Mouse (Mus musculus) forebrain, postnatal 0 days (tissue): Measurements from ENCODE around the gene Slc25a11. TPM values are rescaled to one million over a fixed set of nuclear protein-coding genes. Genes with fewer than 3 reads are reported as not detected.

Experiments used
- ATAC-seq: fragments of 200-750 bp; cut with Nextera tagmentation; 2 replicates; pipeline ENCODE4 v1.8.0; 2017; ENCODE audit warnings: mild to moderate bottlenecking, moderate library complexity
- DNase-seq: peaks from one replicate; pipeline ENCODE4 v3.0.0-alpha.2; 2015
- H3K27ac ChIP-seq: fragments of 300-500 bp; sonication (generic); 2 replicates; pipeline ENCODE4 v1.5.1; 2014; ENCODE audit warnings: low read depth, mild to moderate bottlenecking, antibody characterized with exemption, low read length, moderate library complexity, mixed read lengths
- H3K27me3 ChIP-seq: fragments of 300-500 bp; sonication (generic); 2 replicates; pipeline ENCODE4 v1.6.1; 2014; ENCODE audit warnings: mild to moderate bottlenecking, low read length, mixed read lengths; ENCODE audit not compliant: insufficient read depth
- H3K36me3 ChIP-seq: fragments of 300-500 bp; sonication (generic); 2 replicates; pipeline ENCODE4 v1.6.1; 2014; ENCODE audit warnings: mild to moderate bottlenecking, moderate library complexity; ENCODE audit not compliant: insufficient read depth
- H3K4me1 ChIP-seq: fragments of 300-500 bp; sonication (generic); 2 replicates; pipeline ENCODE4 v1.6.1; 2014; ENCODE audit warnings: antibody characterized with exemption; ENCODE audit not compliant: insufficient read depth
- H3K4me2 ChIP-seq: fragments of 300-500 bp; sonication (generic); 2 replicates; pipeline ENCODE4 v1.6.1; 2014; ENCODE audit warnings: low read depth, mild to moderate bottlenecking, moderate library complexity
- H3K4me3 ChIP-seq: fragments of 300-500 bp; sonication (generic); 2 replicates; pipeline ENCODE4 v1.5.1; 2014; ENCODE audit warnings: low read depth, low read length, mixed read lengths
- H3K9ac ChIP-seq: fragments of 300-500 bp; sonication (generic); 2 replicates; pipeline ENCODE4 v1.6.1; 2014; ENCODE audit warnings: mild to moderate bottlenecking
- H3K9me3 ChIP-seq: fragments of 300-500 bp; sonication (generic); 2 replicates; pipeline ENCODE4 v1.6.1; 2016; ENCODE audit warnings: low read length
- CTCF ChIP-seq: sonication (generic); IDR thresholded peaks from 2 replicates; pipeline ENCODE4 v1.5.1; 2016; ENCODE audit warnings: antibody characterized with exemption, control low read depth, low read depth
- WGBS: fragments of 180-500 bp; shearing (Covaris S2); extraction: QIAGEN DNeasy Blood & Tissue Kit; methylation state at CpG from one replicate; pipeline ENCODE4 v1.1.7; 2014; 5-methylcytosine and 5-hydroxymethylcytosine counted together
- polyA plus RNA-seq: library from polyadenylated mRNA; unstranded; fragments of >200 nt; fragmentation: Nextera tagmentation; extraction: Ambion mirVana; gene quantifications from 2 replicates; pipeline ENCODE4 v1.2.1, GENCODE M21; 2015
- total RNA-seq: library from RNA; depleted of rRNA; stranded (reverse); fragments of >200 nt; gene quantifications from 2 replicates; pipeline ENCODE4 v1.2.3, GENCODE M21; 2014; rRNA removed

The Slc25a11 gene
- total RNA-seq (133 and 134 TPM in 2 replicates), polyA plus RNA-seq (151 and 160 TPM in 2 replicates)

DNA sequence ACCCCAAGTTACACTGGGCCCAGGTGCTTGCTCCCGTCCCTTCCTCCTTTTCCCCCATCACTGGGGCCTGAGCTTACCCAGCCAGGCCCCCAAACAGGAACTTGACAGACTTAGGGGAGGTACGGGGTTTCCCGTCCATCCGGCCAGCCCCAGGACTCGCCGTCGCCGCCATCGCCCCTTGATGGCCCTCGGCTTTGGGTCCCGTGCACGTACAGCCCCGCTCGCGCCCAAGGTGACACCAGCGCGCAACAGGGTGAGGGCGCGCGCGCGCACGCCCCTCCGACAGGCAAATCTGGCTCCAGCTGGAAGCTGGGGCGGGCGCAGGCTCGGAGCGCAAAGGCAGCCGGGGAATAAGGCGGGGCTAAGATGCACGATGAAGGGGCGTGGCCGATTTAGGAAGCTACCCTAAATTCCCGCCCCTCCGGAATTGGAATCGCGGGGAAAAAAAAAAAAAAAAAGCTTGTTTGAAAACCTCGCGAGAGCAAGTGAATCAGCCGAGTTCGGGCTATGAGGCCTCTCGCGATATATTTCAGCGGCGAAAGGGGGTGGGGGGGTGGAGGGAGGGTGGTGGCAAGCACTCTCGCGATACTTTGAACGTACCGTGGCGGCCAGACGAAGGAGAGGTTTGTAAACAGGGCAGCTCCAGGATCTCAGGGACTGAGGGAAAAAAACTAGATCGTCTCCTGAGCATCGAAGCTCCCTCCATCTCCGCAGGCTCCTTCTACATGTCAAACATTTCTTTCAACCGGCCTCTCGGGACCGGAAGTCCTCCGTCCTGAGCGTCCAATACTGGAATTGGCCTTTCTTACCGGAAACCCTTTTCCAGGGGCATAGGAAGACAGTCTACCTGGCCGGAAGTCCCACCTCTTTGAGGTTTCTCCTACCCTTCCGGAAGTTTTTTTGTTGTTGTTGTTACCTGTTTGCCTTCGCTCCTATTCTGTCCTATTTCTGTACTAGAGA, at the start of gene Slc25a11, which contains the start of gene Rnf167:
Gene Slc25a11 (minus strand): TSS at position 789 of the 960 bp plus-strand sequence.
Gene Rnf167 (plus strand): TSS at position 545 of the 960 bp plus-strand sequence.
- peak within 1 kb of the TSS; percentile 92 for H3K9ac ChIP-seq
- H3K4me3 ChIP-seq: peak within 1 kb of the TSS; percentile 69
- H3K9me3 ChIP-seq: no peaks in the 10 kb centered on the region
- peak; percentile 38 for TF ChIP-seq CTCF
- peak within 1 kb of the TSS; percentile 94 for H3K27ac ChIP-seq
- peaks cover 48% of the 10 kb centered on the region for H3K36me3 ChIP-seq
- peak within 1 kb of the TSS; percentile 88 for H3K4me2 ChIP-seq
- peaks cover 18% of the 10 kb centered on the region for H3K4me1 ChIP-seq
- under 1% methylated on average over 63 of the region's 63 CpGs for WGBS
- peak; percentile 95 for ATAC-seq
- DNase-seq: peak; percentile 99
- H3K27me3 ChIP-seq: no peaks in the 10 kb centered on the region

DNA sequence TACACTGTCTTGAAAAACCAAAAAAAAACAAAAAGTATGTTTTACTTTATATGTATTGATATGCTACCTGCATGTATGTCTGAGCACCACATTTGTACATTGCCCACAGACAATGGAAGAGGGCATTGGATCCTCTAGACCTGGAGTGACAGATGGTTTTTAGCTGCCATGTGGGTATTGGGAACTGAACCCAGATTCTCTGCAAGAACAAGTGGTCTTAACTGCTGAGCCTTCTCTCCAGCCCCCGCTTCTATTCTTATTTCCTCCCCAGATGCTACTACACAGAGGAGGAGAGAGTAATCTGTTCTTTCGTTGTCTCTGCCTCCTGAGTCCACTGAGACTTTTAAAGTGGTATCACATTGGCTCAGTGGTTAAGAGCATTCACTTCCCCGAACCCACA, 46.2 kb upstream of the Slc25a11 start:
- Histone ChIP-seq H3K4me3 (no peak overlapping the region), H3K9me3 (no peaks in the 10 kb centered on the region), H3K4me1 (0 out of 2 replicates have a peak, but pooled peaks cover 8% of the 10 kb centered on the region), H3K36me3 (no peaks in the 10 kb centered on the region), H3K27me3 (no peaks in the 10 kb centered on the region), H3K4me2 (no peak overlapping the region), H3K27ac (no peak overlapping the region), H3K9ac (no peak overlapping the region)
- ATAC-seq (no peak), DNase-seq (no peak)
- TF ChIP-seq CTCF: no peak
- WGBS: 68% methylated on average over 3 of the region's 3 CpGs

DNA sequence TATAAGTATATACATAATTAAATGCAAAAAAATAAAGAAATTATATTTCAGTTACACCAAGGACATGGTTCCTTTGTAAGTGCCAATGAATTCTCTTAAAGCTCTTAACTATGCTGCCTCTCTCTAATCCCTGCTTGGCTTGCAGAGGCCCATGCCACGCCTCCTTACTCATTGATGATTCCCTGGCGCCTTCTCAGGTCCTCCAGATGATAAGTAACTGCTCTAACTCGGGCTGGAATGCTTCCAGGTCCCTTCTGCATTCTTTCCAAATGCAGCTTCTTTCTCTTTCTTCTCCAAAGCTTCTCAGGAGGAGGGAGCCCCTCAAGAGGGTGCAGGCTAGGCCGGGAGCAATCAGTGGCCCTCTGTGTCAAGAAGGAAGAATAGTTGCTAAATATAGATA, 42.3 kb upstream of the Slc25a11 start:
- H3K27me3 ChIP-seq: no peaks in the 10 kb centered on the region
- H3K27ac ChIP-seq: no peak overlapping the region
- no peaks in the 10 kb centered on the region for H3K9me3 ChIP-seq
- no peak for TF ChIP-seq CTCF
- DNase-seq (no peak), ATAC-seq (no peak)
- H3K4me1 ChIP-seq: peaks cover 21% of the 10 kb centered on the region; the same call in 1 of the 2 replicates
- WGBS: 41% methylated on average over 4 of the region's 4 CpGs
- H3K4me3 ChIP-seq: no peak overlapping the region
- peaks cover 5% of the 10 kb centered on the region for H3K36me3 ChIP-seq
- H3K9ac ChIP-seq: no peak overlapping the region
- H3K4me2 ChIP-seq: no peak overlapping the region

DNA sequence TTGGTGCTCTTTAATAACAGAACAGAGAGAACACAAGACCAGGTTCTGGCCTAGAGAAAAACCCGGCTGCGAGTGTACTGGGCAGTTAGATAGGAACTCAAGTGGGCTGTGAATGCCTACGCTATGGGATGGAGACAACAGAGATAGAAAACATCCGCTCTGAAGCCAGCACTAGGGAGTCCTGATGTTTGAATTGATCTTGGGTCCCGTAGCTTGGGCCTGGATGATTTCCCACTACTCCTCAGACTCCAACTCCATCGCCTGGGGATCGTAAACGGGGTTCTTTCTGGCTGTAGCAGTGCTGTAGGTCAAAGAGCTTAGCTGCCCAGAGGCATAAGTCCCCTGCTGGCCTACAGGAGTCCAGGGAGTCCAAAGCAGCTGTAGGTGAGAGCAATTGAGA, 41.1 kb upstream of the Slc25a11 start:
- Histone ChIP-seq H3K9ac (peak overlapping the region; percentile 93), H3K9me3 (no peaks in the 10 kb centered on the region), H3K4me1 (peaks cover 21% of the 10 kb centered on the region; the same call in 1 of the 2 replicates), H3K4me2 (peak overlapping the region; percentile 90), H3K27ac (peak overlapping the region; percentile 87), H3K36me3 (peaks cover 16% of the 10 kb centered on the region), H3K27me3 (no peaks in the 10 kb centered on the region), H3K4me3 (peak overlapping the region; percentile 91)
- WGBS: 10% methylated on average over 8 of the region's 8 CpGs
- DNase-seq: no peak
- TF ChIP-seq CTCF: no peak
- no peak for ATAC-seq

DNA sequence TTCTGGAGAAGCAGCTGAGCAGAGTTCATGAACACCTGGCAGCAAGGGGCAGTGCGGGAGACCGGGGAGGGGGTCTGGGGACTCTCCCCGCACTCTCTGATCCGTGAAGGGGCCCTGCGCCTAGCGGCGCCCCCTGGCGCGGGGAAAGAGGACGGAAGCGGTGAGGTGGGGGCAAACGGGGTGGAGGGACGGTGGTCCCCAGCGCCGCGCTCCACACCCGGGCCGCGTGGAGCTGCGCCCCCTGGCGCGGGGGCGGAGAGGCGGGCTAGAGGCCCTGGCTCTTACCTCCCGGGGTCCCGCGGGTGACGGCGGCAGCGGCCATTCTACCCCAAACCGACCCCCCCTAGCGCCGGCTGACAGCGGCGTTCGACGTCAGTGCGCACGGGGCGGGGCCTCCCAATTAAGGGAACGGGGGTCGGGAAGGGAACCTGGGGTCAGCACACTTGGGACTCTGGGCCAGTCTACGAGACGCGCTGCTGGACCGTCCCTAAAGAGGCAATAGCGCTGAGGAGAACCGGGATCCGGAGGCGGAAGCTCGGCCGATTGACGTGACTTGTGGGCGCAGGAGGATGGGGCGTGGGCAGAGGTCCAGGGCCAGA, 40.4 kb upstream of the Slc25a11 start, which contains the start of gene Camta2:
Gene Camta2 (minus strand): TSS at position 505 of the 599 bp plus-strand sequence.
- no peaks in the 10 kb centered on the region for H3K27me3 ChIP-seq
- H3K36me3 ChIP-seq: peaks cover 18% of the 10 kb centered on the region
- H3K4me3 ChIP-seq: peak within 1 kb of the TSS; percentile 91
- ATAC-seq (peak; percentile 87), DNase-seq (peak; percentile 86)
- peaks cover 21% of the 10 kb centered on the region; the same call in 1 of the 2 replicates for H3K4me1 ChIP-seq
- H3K27ac ChIP-seq: peak within 1 kb of the TSS; percentile 87
- H3K9ac ChIP-seq: peak within 1 kb of the TSS; percentile 93
- H3K4me2 ChIP-seq: peak within 1 kb of the TSS; percentile 90
- H3K9me3 ChIP-seq: no peaks in the 10 kb centered on the region
- 3% methylated on average over 55 of the region's 55 CpGs for WGBS
- peak; percentile 81 for TF ChIP-seq CTCF

DNA sequence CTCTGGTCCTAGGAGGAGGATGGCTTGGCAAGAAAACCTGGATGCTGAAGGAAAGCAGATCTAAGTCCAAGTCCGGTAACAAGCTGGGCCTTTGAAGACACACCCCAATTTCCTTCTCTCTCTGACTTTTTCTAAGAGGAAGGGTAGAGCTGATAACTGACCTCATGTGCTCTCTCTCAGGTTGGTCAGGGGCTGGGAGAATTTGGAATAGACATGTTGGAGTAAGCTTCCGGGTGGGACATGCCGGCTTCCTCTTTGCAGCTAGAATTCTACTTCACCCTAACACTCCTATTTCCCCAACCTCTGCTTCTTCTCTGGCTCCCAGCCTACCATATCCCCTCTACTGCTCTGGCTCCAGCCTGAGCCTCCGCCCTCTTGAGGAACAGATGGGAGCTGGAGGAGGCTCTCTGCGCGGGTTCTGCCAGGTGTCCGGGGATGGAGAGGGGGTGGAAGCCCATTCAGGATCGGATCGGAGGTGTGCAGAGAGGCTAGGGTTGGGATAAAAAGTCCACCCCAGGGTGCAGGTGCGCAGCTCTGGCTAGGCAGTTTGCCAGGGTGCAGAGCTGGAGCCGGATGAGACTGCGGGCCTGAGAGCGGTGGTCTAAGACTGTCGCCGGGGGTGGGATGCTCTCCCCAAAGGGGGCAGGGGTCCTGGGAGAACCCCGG, 39.8 kb upstream of the Slc25a11 start:
- H3K27ac ChIP-seq: peak overlapping the region; percentile 87
- peak; percentile 59 for ATAC-seq
- TF ChIP-seq CTCF: no peak

More for the DNA sequence above, 39.8 kb upstream of the Slc25a11 start:
- Histone ChIP-seq H3K9me3 (no peaks in the 10 kb centered on the region), H3K27me3 (no peaks in the 10 kb centered on the region), H3K4me1 (peaks cover 21% of the 10 kb centered on the region; the same call in 1 of the 2 replicates), H3K4me2 (peak overlapping the region; percentile 90), H3K4me3 (peak overlapping the region; percentile 91), H3K9ac (peak overlapping the region; percentile 93), H3K36me3 (peaks cover 23% of the 10 kb centered on the region)
- WGBS: 4% methylated on average over 16 of the region's 16 CpGs
- DNase-seq: peak; percentile 36
